Mouse (Mus musculus) heart, embryonic 12.5 days (tissue): ENCODE results near the gene Paqr6. TPM values are rescaled to one million over a fixed set of nuclear protein-coding genes. Genes with fewer than 3 reads are reported as not detected.
A peak's percentile ranks its signal among the peaks of the same experiment; 100 is the strongest.

Experiments
- ATAC-seq: fragments of 200-750 bp; cut with Nextera tagmentation; 2 replicates; pipeline ENCODE4 v1.8.0; 2017; ENCODE audit warnings: moderate TSS enrichment, moderate library complexity; ENCODE audit not compliant: insufficient number of reproducible peaks, low FRiP score
- H3K27ac ChIP-seq: fragments of 300-500 bp; sonication (generic); 2 replicates; pipeline ENCODE4 v1.5.1; 2016; ENCODE audit warnings: mild to moderate bottlenecking, moderate library complexity; ENCODE audit not compliant: poor library complexity, severe bottlenecking
- H3K27me3 ChIP-seq: fragments of 300-500 bp; sonication (generic); replicated peaks from 2 replicates; pipeline ENCODE4 v1.6.1; 2016; ENCODE audit warnings: mild to moderate bottlenecking, moderate library complexity
- H3K36me3 ChIP-seq: fragments of 300-500 bp; sonication (generic); 2 replicates; pipeline ENCODE4 v1.6.1; 2016; ENCODE audit warnings: mild to moderate bottlenecking, moderate library complexity
- H3K4me1 ChIP-seq: fragments of 300-500 bp; sonication (generic); replicated peaks from 2 replicates; pipeline ENCODE4 v1.6.1; 2016; ENCODE audit warnings: mild to moderate bottlenecking
- H3K4me2 ChIP-seq: fragments of 300-500 bp; sonication (generic); 2 replicates; pipeline ENCODE4 v1.6.1; 2016; ENCODE audit warnings: mild to moderate bottlenecking, moderate library complexity
- H3K4me3 ChIP-seq: fragments of 300-500 bp; sonication (generic); 2 replicates; pipeline ENCODE4 v1.5.1; 2016; ENCODE audit warnings: mild to moderate bottlenecking
- H3K9ac ChIP-seq: fragments of 300-500 bp; sonication (generic); 2 replicates; pipeline ENCODE4 v1.6.1; 2016; ENCODE audit warnings: mild to moderate bottlenecking, moderate library complexity
- H3K9me3 ChIP-seq: fragments of 300-500 bp; sonication (generic); replicated peaks from 2 replicates; pipeline ENCODE4 v1.6.1; 2016; ENCODE audit warnings: mild to moderate bottlenecking, moderate library complexity
- WGBS: fragments of 180-500 bp; shearing (Covaris S2); methylation state at CpG from one replicate; pipeline ENCODE4 v1.1.7; 2016; 5-methylcytosine and 5-hydroxymethylcytosine counted together
- polyA plus RNA-seq: library from polyadenylated mRNA; unstranded; fragments of >200 nt; fragmentation: Nextera tagmentation; extraction: Ambion mirVana; gene quantifications from 2 replicates; pipeline ENCODE4 v1.2.1, GENCODE M21; 2016

The Paqr6 gene
- polyA plus RNA-seq, 1 experiment from 2014 or later, result 4.3 TPM

GRCm38 (mm10) chr3:88415668-88416067, 51.3 kb downstream of the Paqr6 start:
- Histone ChIP-seq H3K4me3 (no peak overlapping the region), H3K4me1 (peaks cover 26% of the 10 kb centered on the region), H3K9me3 (no peaks in the 10 kb centered on the region), H3K27ac (no peak overlapping the region), H3K9ac (peak overlapping the region; percentile 27; the same call in 1 of the 2 replicates), H3K36me3 (peaks cover 80% of the 10 kb centered on the region), H3K27me3 (no peaks in the 10 kb centered on the region), H3K4me2 (no peak overlapping the region)
- ATAC-seq, result no peak
- WGBS, result 53% methylated on average over 4 of the region's 4 CpGs

GRCm38 (mm10) chr3:88418016-88418415, 53.6 kb downstream of the Paqr6 start:
- Histone ChIP-seq H3K4me1 (peaks cover 30% of the 10 kb centered on the region), H3K9me3 (no peaks in the 10 kb centered on the region), H3K9ac (no peak overlapping the region), H3K4me2 (no peak overlapping the region), H3K27ac (no peak overlapping the region), H3K36me3 (peaks cover 76% of the 10 kb centered on the region), H3K27me3 (no peaks in the 10 kb centered on the region), H3K4me3 (no peak overlapping the region)
- 73% methylated on average over 6 of the region's 6 CpGs for WGBS
- ATAC-seq, result no peak

Other genes with a start within 250 kb of the Paqr6 start
- 53.5 and 56.6 TPM in 2 replicates for gene Mef2d, start 222.2 kb upstream of the Paqr6 start, polyA plus RNA-seq
- 0.19 TPM in 1 of 2 replicates, not detected in the other for gene Rhbg, start 109.9 kb upstream of the Paqr6 start, polyA plus RNA-seq
- not detected in 2 replicates for gene Gm38392, start 77.4 kb upstream of the Paqr6 start, polyA plus RNA-seq
- 12.7 and 15.0 TPM in 2 replicates for gene Tsacc, start 67.6 kb upstream of the Paqr6 start, polyA plus RNA-seq
- gene Cct3, start 67.5 kb upstream of the Paqr6 start, polyA plus RNA-seq, result 426 and 439 TPM in 2 replicates
- gene Glmp, start 39.6 kb upstream of the Paqr6 start, polyA plus RNA-seq, result 167 and 172 TPM in 2 replicates
- 1.4 and 1.9 TPM in 2 replicates for gene Tmem79, start 28.4 kb upstream of the Paqr6 start, polyA plus RNA-seq
- gene Smg5, start 28.3 kb upstream of the Paqr6 start, polyA plus RNA-seq, result 53.9 and 57.5 TPM in 2 replicates
- 0.10 TPM in 1 of 2 replicates, not detected in the other for gene Bglap3, start 8.2 kb downstream of the Paqr6 start, polyA plus RNA-seq
- not detected in 2 replicates for gene Bglap2, start 14.1 kb downstream of the Paqr6 start, polyA plus RNA-seq
- gene Bglap, start 19.9 kb downstream of the Paqr6 start, polyA plus RNA-seq, result not detected in 2 replicates
- gene Pmf1, start 45.7 kb downstream of the Paqr6 start, polyA plus RNA-seq, result 100 and 104 TPM in 2 replicates
- 14.1 and 14.3 TPM in 2 replicates for gene Slc25a44, start 60.6 kb downstream of the Paqr6 start, polyA plus RNA-seq
- gene Sema4a, start 96.6 kb downstream of the Paqr6 start, polyA plus RNA-seq, result 0.92 and 1.3 TPM in 2 replicates
- gene Lmna, start 145.4 kb downstream of the Paqr6 start, polyA plus RNA-seq, result 108 and 113 TPM in 2 replicates
- 11.8 and 13.9 TPM in 2 replicates for gene Mex3a, start 167.8 kb downstream of the Paqr6 start, polyA plus RNA-seq
- 0.55 TPM in 1 of 2 replicates, not detected in the other for gene Rab25, start 183.7 kb downstream of the Paqr6 start, polyA plus RNA-seq
- 108 and 114 TPM in 2 replicates for gene Lamtor2, start 188.5 kb downstream of the Paqr6 start, polyA plus RNA-seq
- gene Ubqln4, start 189.2 kb downstream of the Paqr6 start, polyA plus RNA-seq, result 46.5 and 47.9 TPM in 2 replicates
- 181 and 185 TPM in 2 replicates for gene Ssr2, start 211.3 kb downstream of the Paqr6 start, polyA plus RNA-seq
- gene Arhgef2, start 241.4 kb downstream of the Paqr6 start, polyA plus RNA-seq, result 84.5 and 91.8 TPM in 2 replicates